Mouse (Mus musculus): ENCODE data around the gene Gm29423.
"Not testable (repeated sequence)": the region's sequence is repeated elsewhere in the genome, so short reads cannot be mapped to it uniquely, and the experiment has no call there.

Gene Gm29423

GRCm38 (mm10) chrY:70303187-70303586 lies at the start of gene Gm29423, which contains the start of gene Gm29644:
Gm29423 (minus strand) TSS chrY:70303287.
Gm29644 (minus strand) TSS chrY:70303343.
- not testable (repeated sequence) for DNase-seq

- DNase-seq: not testable (repeated sequence)
Observed at GRCm38 (mm10) chrY:70273542-70273941, 29.5 kb downstream of the Gm29423 start, which contains the start of gene Gm21118. Gm21118 (minus strand) TSS chrY:70273642.

All from cerebellum, adult 9-11 months (tissue).